In genomic region chr19:32239925-32240324, GRCm38 (mm10) we compare ENCODE assay signal across 26 mouse cellular contexts.
A peak's percentile ranks its signal among the peaks of the same experiment; 100 is the strongest.
DNase-seq lines count a peak whose midpoint lies in the region; ATAC-seq and TF ChIP-seq lines count a peak whose summit lies in the region.
"Had no signal": no experiment of that assay in that cellular context is flagged by ENCODE, and none has a peak within 500 bp of the region (broad histone marks: within the 10 kb centered on the region; RNA-seq: fewer than 3 reads in every experiment).

No protein-coding gene starts in this region.

- no peaks in the 10 kb centered on the region for H3K27me3 ChIP-seq in stomach, embryonic 15.5 days (replicated peaks)
- H3K27me3 ChIP-seq in stomach, postnatal 0 days (ENCODE audit: control insufficient read depth, insufficient read depth, low read length), result no peaks in the 10 kb centered on the region
- no peaks in the 10 kb centered on the region for H3K27me3 ChIP-seq in erythroblast, embryonic 14.5 days (ENCODE audit: control insufficient read depth)
- H3K27me3 ChIP-seq in liver, embryonic 14.5 days (ENCODE audit: control insufficient read depth, insufficient read depth, low read length), result no peaks in the 10 kb centered on the region
- H3K27me3 ChIP-seq in stomach, embryonic 16.5 days (ENCODE audit: control insufficient read depth, insufficient read depth, low read length), result no peaks in the 10 kb centered on the region
- H3K27me3 ChIP-seq: CH12.LX; embryonic facial prominence, embryonic 15.5 days; heart, embryonic 15.5 days; lung, embryonic 15.5 days; midbrain, embryonic 12.5 days had no signal

- TF ChIP-seq CTCF in stomach, postnatal 0 days (IDR thresholded peaks at IDR 0.05; ENCODE audit: low read depth), result no peak
- no peak for TF ChIP-seq CTCF in liver, embryonic 14.5 days (IDR thresholded peaks at IDR 0.05; ENCODE audit: low read depth)

- 81% methylated on average over 4 of the region's 4 CpGs for WGBS in stomach, embryonic 15.5 days
- 86% methylated on average over 4 of the region's 4 CpGs for WGBS in stomach, postnatal 0 days
- WGBS in liver, embryonic 14.5 days (ENCODE audit: insufficient replicate concordance), result 11% methylated on average over 4 of the region's 4 CpGs
- WGBS in stomach, embryonic 16.5 days, result 82% methylated on average over 4 of the region's 4 CpGs

- ATAC-seq in stomach, embryonic 15.5 days (ENCODE audit: insufficient read depth, low FRiP score, low read depth), result peak; percentile 78; the same call in 1 of the 2 replicates
- ATAC-seq in stomach, postnatal 0 days (ENCODE audit: low FRiP score, low TSS enrichment), result no peak
- ATAC-seq in liver, embryonic 14.5 days (ENCODE audit: insufficient read depth), result peak; percentile 81
- peak; percentile 47; the same call in 1 of the 2 replicates for ATAC-seq in stomach, embryonic 16.5 days (ENCODE audit: insufficient read depth, low FRiP score)
- ATAC-seq: inflammation-experienced regulatory T-cells, adult 6 months had no signal

- H3K9me3 ChIP-seq in stomach, embryonic 15.5 days, result no peaks in the 10 kb centered on the region
- H3K9me3 ChIP-seq in stomach, postnatal 0 days (ENCODE audit: control insufficient read depth, low read length), result no peaks in the 10 kb centered on the region
- H3K9me3 ChIP-seq in erythroblast, embryonic 14.5 days (ENCODE audit: control insufficient read depth, low read length), result no peaks in the 10 kb centered on the region
- no peaks in the 10 kb centered on the region for H3K9me3 ChIP-seq in liver, embryonic 14.5 days (ENCODE audit: control insufficient read depth, low read length)
- no peaks in the 10 kb centered on the region for H3K9me3 ChIP-seq in stomach, embryonic 16.5 days (replicated peaks; ENCODE audit: control insufficient read depth, low read length)
- H3K9me3 ChIP-seq: embryonic facial prominence, embryonic 15.5 days; heart, embryonic 15.5 days; lung, embryonic 15.5 days; midbrain, embryonic 12.5 days had no signal

- no peaks in the 10 kb centered on the region for H3K4me1 ChIP-seq in stomach, embryonic 15.5 days
- H3K4me1 ChIP-seq in stomach, postnatal 0 days (replicated peaks; ENCODE audit: control insufficient read depth, insufficient read depth), result 0 out of 2 replicates have a peak, but pooled peaks cover 2% of the 10 kb centered on the region
- H3K4me1 ChIP-seq in erythroblast, embryonic 14.5 days (ENCODE audit: control insufficient read depth), result peaks cover 80% of the 10 kb centered on the region
- H3K4me1 ChIP-seq in liver, embryonic 14.5 days (replicated peaks; ENCODE audit: control insufficient read depth in 2 of 2, insufficient read depth in 2 of 2, low read length in 1 of 2), result peaks cover 42 to 52% of the 10 kb centered on the region in 2 experiments
- peaks cover 10% of the 10 kb centered on the region; the same call in 1 of the 2 replicates for H3K4me1 ChIP-seq in stomach, embryonic 16.5 days (ENCODE audit: control insufficient read depth, insufficient read depth, low read length)
- H3K4me1 ChIP-seq: embryonic facial prominence, embryonic 15.5 days; midbrain, embryonic 12.5 days had no signal

- H3K4me3 ChIP-seq in stomach, embryonic 15.5 days (replicated peaks), result no peak overlapping the region
- H3K4me3 ChIP-seq in stomach, postnatal 0 days (ENCODE audit: low read depth, low read length), result no peak overlapping the region
- H3K4me3 ChIP-seq in erythroblast, embryonic 14.5 days (replicated peaks), result peak overlapping the region; percentile 77
- no peak overlapping the region; a peak in 1 of 4 replicates for H3K4me3 ChIP-seq in liver, embryonic 14.5 days (ENCODE audit: insufficient read depth in 1 of 2, low read depth in 2 of 2, low read length in 2 of 2)
- H3K4me3 ChIP-seq in stomach, embryonic 16.5 days (replicated peaks; ENCODE audit: low read length), result no peak overlapping the region
- H3K4me3 ChIP-seq: embryonic facial prominence, embryonic 15.5 days; heart, embryonic 15.5 days; lung, embryonic 15.5 days; midbrain, embryonic 12.5 days had no signal

- TF ChIP-seq EP300 in stomach, postnatal 0 days (optimal IDR thresholded peaks at IDR 0.05), result no peak
- peak; percentile 89 for TF ChIP-seq EP300 in liver, embryonic 14.5 days (IDR thresholded peaks at IDR 0.05; ENCODE audit: low read depth)

- no peak overlapping the region for H3K4me2 ChIP-seq in stomach, embryonic 15.5 days
- no peak overlapping the region for H3K4me2 ChIP-seq in stomach, postnatal 0 days (replicated peaks; ENCODE audit: low read depth)
- peak overlapping the region; percentile 89 for H3K4me2 ChIP-seq in liver, embryonic 14.5 days (ENCODE audit: low read depth)
- H3K4me2 ChIP-seq in stomach, embryonic 16.5 days (ENCODE audit: low read depth, low read length), result no peak overlapping the region
- H3K4me2 ChIP-seq: embryonic facial prominence, embryonic 15.5 days; heart, embryonic 15.5 days; hindbrain, embryonic 14.5 days; lung, embryonic 15.5 days; midbrain, embryonic 12.5 days had no signal

- H3K27ac ChIP-seq in stomach, embryonic 15.5 days, result no peak overlapping the region
- H3K27ac ChIP-seq in stomach, postnatal 0 days (replicated peaks), result no peak overlapping the region
- peak overlapping the region; percentile 99 for H3K27ac ChIP-seq in liver, embryonic 14.5 days
- no peak overlapping the region for H3K27ac ChIP-seq in stomach, embryonic 16.5 days (ENCODE audit: low read length)
- H3K27ac ChIP-seq: embryonic facial prominence, embryonic 15.5 days; heart, embryonic 15.5 days; hindbrain, embryonic 14.5 days; lung, embryonic 15.5 days; midbrain, embryonic 12.5 days had no signal

- H3K36me3 ChIP-seq in stomach, embryonic 15.5 days, result no peaks in the 10 kb centered on the region
- H3K36me3 ChIP-seq in stomach, postnatal 0 days (ENCODE audit: control insufficient read depth, insufficient read depth, low read length), result no peaks in the 10 kb centered on the region
- H3K36me3 ChIP-seq in erythroblast, embryonic 14.5 days (ENCODE audit: control insufficient read depth), result peaks cover 25% of the 10 kb centered on the region
- peaks cover 4% of the 10 kb centered on the region for H3K36me3 ChIP-seq in liver, embryonic 14.5 days (replicated peaks; ENCODE audit: control insufficient read depth, insufficient read depth, low read depth)
- H3K36me3 ChIP-seq in stomach, embryonic 16.5 days (ENCODE audit: control insufficient read depth, insufficient read depth, low read length), result no peaks in the 10 kb centered on the region
- H3K36me3 ChIP-seq: embryonic facial prominence, embryonic 15.5 days; heart, embryonic 15.5 days; lung, embryonic 15.5 days; midbrain, embryonic 12.5 days had no signal

- DNase-seq in stomach, postnatal 0 days (ENCODE audit: low spot score), result no peak
- peak; percentile 77 to 84 (median 80) for DNase-seq in liver, embryonic 14.5 days (ENCODE audit: low read depth in 3 of 3, low spot score in 3 of 3)
- no peak for DNase-seq in retina, postnatal 1 day
- no peak for DNase-seq in adrenal gland, postnatal 36 days
- no peak for DNase-seq in thymus, postnatal 4 days
- DNase-seq: adrenal gland, postnatal 14 days; B cell, adult 2 months; cerebellum, adult 11 months; cerebellum, adult 9-11 months; heart, postnatal 36 days; kidney, adult 8-10 months; kidney, postnatal 14 days; lung, postnatal 4 days; right cerebral cortex, postnatal 25 days; spleen, adult 18-20 months; thymus, adult 2 months had no signal

- H3K9ac ChIP-seq in stomach, embryonic 15.5 days, result no peak overlapping the region
- no peak overlapping the region for H3K9ac ChIP-seq in stomach, postnatal 0 days (ENCODE audit: low read length)
- peak overlapping the region; percentile 91; the same call in 1 of the 2 replicates for H3K9ac ChIP-seq in liver, embryonic 14.5 days (replicated peaks)
- H3K9ac ChIP-seq in stomach, embryonic 16.5 days (ENCODE audit: low read length), result no peak overlapping the region
- H3K9ac ChIP-seq: embryonic facial prominence, embryonic 15.5 days; heart, embryonic 15.5 days; hindbrain, embryonic 14.5 days; lung, embryonic 15.5 days; midbrain, embryonic 12.5 days had no signal

Comparison
In these comparisons a context has a peak if more than half of its experiments do, and no peak if none do; other contexts are left out.
1. DNase-seq: peak in liver, embryonic 14.5 days (3 of 3); none in stomach, postnatal 0 days (single experiment), retina, postnatal 1 day (single experiment), adrenal gland, postnatal 36 days (0 of 2) and thymus, postnatal 4 days (single experiment).